Mouse (Mus musculus): ENCODE results near the gene Gm14124. TPM values are rescaled to one million over a fixed set of nuclear protein-coding genes. Genes with fewer than 3 reads are reported as not detected.

Gm14124 gene
- polyA plus RNA-seq (2014; fragmentation: Illumina TruSeq; extraction: RNeasy Lipid Tissue Mini Kit (QIAGEN cat#74804); ENCODE audit: low read depth, low replicate concordance): not detected

DNA sequence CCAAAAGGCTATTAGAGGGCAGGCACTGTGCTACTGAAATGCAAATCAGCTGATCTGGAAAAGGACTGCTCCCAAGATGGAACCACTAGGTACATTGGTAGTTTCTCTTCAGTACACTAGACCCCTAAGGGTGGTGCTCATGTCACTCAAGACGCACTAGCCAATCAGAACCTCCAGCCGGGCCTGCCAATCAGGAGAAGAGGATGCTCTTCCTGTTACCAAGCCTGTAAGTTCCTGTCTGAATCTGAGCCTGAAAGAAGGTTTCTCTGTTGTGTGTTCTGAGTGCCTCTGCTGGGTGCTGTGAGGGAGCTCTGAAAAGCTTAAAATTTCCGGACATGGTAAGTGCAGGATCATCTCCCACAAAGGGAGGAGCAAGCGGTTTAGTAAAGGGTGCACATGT is at the start of gene Gm14124:
TSS of gene Gm14124 (plus strand) at position 227 of the 400 bp plus-strand sequence.

DNA sequence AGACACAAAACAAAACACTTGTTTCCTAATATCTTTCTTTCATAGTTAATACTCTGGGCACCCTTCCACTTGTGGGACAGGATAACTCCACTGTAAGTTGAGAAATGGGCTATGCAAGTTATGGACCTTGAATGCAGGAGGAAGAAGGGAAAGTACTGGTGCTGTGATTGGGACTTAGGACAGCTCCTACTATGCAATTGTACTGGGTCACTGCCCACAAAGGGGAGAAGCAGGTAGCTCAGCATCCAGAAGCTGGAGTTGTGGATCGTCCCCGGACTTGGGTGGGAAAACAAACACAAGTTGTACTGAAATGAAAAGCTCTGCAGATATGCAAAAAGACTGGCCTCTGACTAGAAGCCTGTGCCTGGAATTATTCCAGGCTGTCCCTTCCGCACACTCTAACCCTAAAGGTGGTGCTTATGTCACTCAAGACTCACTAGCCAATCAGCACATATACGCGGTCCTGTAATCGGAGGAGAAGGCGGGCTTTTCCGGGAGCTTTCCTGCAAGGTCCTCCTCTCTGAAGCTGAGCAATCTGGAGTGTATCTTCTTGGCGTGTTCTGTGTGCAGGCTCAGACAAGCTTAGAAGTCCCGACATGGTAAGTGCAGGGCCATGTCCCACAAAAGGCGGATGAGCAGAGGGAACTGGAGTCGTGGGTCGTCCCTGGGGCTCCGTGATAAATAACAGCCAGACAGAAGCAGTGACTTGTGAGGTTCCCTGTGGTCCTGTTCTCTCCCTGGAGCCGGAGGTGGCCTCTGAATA is 39.5 kb upstream of the Gm14124 start, which contains the start of gene Zfp937:
TSS of gene Zfp937 (plus strand) at position 474 of the 763 bp plus-strand sequence.

DNA sequence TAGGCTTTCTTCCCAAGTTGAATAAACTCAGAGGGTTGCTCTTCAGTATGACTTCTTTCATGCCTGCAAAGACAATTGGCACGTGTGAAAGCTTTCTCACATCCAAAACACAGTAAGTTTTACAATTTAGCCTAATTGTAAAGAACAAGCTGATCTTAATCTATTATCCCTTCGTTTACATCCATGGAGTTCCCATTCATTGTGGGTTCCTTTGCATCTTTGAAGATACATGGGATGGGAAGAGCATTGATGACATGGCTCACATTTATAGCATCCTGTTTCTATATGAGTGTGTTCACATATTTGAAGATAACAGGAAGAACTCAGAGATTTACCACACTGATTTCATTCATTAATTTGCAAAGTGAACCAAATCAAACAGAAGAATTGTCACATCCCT is 1.8 kb upstream of the Gm14124 start, which contains the start of gene Gm21994:
TSS of gene Gm21994 (minus strand) at position 101 of the 400 bp plus-strand sequence.

Other genes starting within 250 kb of the Gm14124 start
- gene Zfp120, start 120.8 kb upstream of the Gm14124 start, polyA plus RNA-seq (2014; fragmentation: Illumina TruSeq; extraction: RNeasy Lipid Tissue Mini Kit (QIAGEN cat#74804); ENCODE audit: low read depth, low replicate concordance): 8.8 TPM
- not detected for gene Gm10770, start 77.8 kb upstream of the Gm14124 start, polyA plus RNA-seq (2014; fragmentation: Illumina TruSeq; extraction: RNeasy Lipid Tissue Mini Kit (QIAGEN cat#74804); ENCODE audit: low read depth, low replicate concordance)
- not detected for gene Gm14139, start 75.8 kb upstream of the Gm14124 start, polyA plus RNA-seq (2014; fragmentation: Illumina TruSeq; extraction: RNeasy Lipid Tissue Mini Kit (QIAGEN cat#74804); ENCODE audit: low read depth, low replicate concordance)
- gene Zfp937, start 39.4 kb upstream of the Gm14124 start, polyA plus RNA-seq (2014; fragmentation: Illumina TruSeq; extraction: RNeasy Lipid Tissue Mini Kit (QIAGEN cat#74804); ENCODE audit: low read depth, low replicate concordance): 3.0 TPM
- 4.0 TPM for gene Gm21994, start 1.9 kb upstream of the Gm14124 start, polyA plus RNA-seq (2014; fragmentation: Illumina TruSeq; extraction: RNeasy Lipid Tissue Mini Kit (QIAGEN cat#74804); ENCODE audit: low read depth, low replicate concordance)
- 2.1 TPM for gene Gm10130, start 66.2 kb downstream of the Gm14124 start, polyA plus RNA-seq (2014; fragmentation: Illumina TruSeq; extraction: RNeasy Lipid Tissue Mini Kit (QIAGEN cat#74804); ENCODE audit: low read depth, low replicate concordance)
- gene 3300002I08Rik, start 105.2 kb downstream of the Gm14124 start, polyA plus RNA-seq (2014; fragmentation: Illumina TruSeq; extraction: RNeasy Lipid Tissue Mini Kit (QIAGEN cat#74804); ENCODE audit: low read depth, low replicate concordance): 2.9 TPM
- 1.2 TPM for gene Zfp442, start 194.0 kb downstream of the Gm14124 start, polyA plus RNA-seq (2014; fragmentation: Illumina TruSeq; extraction: RNeasy Lipid Tissue Mini Kit (QIAGEN cat#74804); ENCODE audit: low read depth, low replicate concordance)
- gene Zfp345, start 227.6 kb downstream of the Gm14124 start, polyA plus RNA-seq (2014; fragmentation: Illumina TruSeq; extraction: RNeasy Lipid Tissue Mini Kit (QIAGEN cat#74804); ENCODE audit: low read depth, low replicate concordance): not detected

Measured in adipose tissue, adult 10 weeks (tissue).